ENCODE assay signal across 17 mouse cellular contexts in genomic region chr3:136749477-136749797, GRCm38 (mm10).
"Had no signal": no experiment of that assay in that cellular context is flagged by ENCODE, and none has a peak within 500 bp of the region (broad histone marks: within the 10 kb centered on the region; RNA-seq: fewer than 3 reads in every experiment).

No protein-coding gene starts in this region.

- H3K36me3 ChIP-seq: midbrain, embryonic 10.5 days; midbrain, embryonic 12.5 days; neural tube, embryonic 13.5 days; neural tube, embryonic 15.5 days; stomach, embryonic 15.5 days had no signal

- H3K27ac ChIP-seq: midbrain, embryonic 10.5 days; midbrain, embryonic 12.5 days; neural tube, embryonic 13.5 days; neural tube, embryonic 15.5 days; stomach, embryonic 15.5 days; stomach, postnatal 0 days had no signal

- DNase-seq: lung, adult 18-20 months; lung, embryonic 14.5 days; lung, postnatal 10 days; lung, postnatal 4 days; midbrain, embryonic 14.5 days; right cerebral cortex, postnatal 14 days; thymus, adult 2 months; thymus, postnatal 25 days; thymus, postnatal 4 days had no signal

- H3K4me1 ChIP-seq: stomach, embryonic 15.5 days had no signal

- H3K27me3 ChIP-seq: midbrain, embryonic 12.5 days; neural tube, embryonic 13.5 days; neural tube, embryonic 15.5 days; stomach, embryonic 15.5 days had no signal

- H3K9ac ChIP-seq: lung, embryonic 14.5 days; midbrain, embryonic 12.5 days; neural tube, embryonic 13.5 days; neural tube, embryonic 15.5 days; stomach, embryonic 15.5 days had no signal

- ATAC-seq: midbrain, embryonic 16.5 days had no signal

- H3K4me2 ChIP-seq: lung, embryonic 14.5 days; midbrain, embryonic 12.5 days; neural tube, embryonic 13.5 days; neural tube, embryonic 15.5 days; stomach, embryonic 15.5 days had no signal

- H3K9me3 ChIP-seq: midbrain, embryonic 10.5 days; midbrain, embryonic 12.5 days; neural tube, embryonic 13.5 days; neural tube, embryonic 15.5 days; stomach, embryonic 15.5 days had no signal

- H3K4me3 ChIP-seq: midbrain, embryonic 10.5 days; midbrain, embryonic 12.5 days; myocyte; neural tube, embryonic 13.5 days; neural tube, embryonic 15.5 days; stomach, embryonic 15.5 days had no signal
